Mouse (Mus musculus) midbrain, postnatal 0 days (tissue): ENCODE measurements around the gene Ipmk. TPM values are rescaled to one million over a fixed set of nuclear protein-coding genes. Genes with fewer than 3 reads are reported as not detected.
A peak's percentile ranks its signal among the peaks of the same experiment; 100 is the strongest.

Experiments
- ATAC-seq: fragments of 200-750 bp; cut with Nextera tagmentation; 2 replicates; pipeline ENCODE4 v1.8.0; 2017; ENCODE audit warnings: moderate number of reproducible peaks, mild to moderate bottlenecking, moderate TSS enrichment, moderate library complexity; ENCODE audit not compliant: low FRiP score
- DNase-seq: peaks from one replicate; pipeline ENCODE4 v3.0.0-alpha.2; 2015; ENCODE audit warnings: low spot score
- H3K27ac ChIP-seq: fragments of 300-500 bp; sonication (generic); 2 replicates; pipeline ENCODE4 v1.5.1; 2014; ENCODE audit warnings: low read depth, mild to moderate bottlenecking, low read length, mixed read lengths
- H3K27me3 ChIP-seq: fragments of 300-500 bp; sonication (generic); 2 replicates; pipeline ENCODE4 v1.6.1; 2014; ENCODE audit warnings: low read length, control low read depth, mixed read lengths; ENCODE audit not compliant: insufficient read depth
- H3K36me3 ChIP-seq: fragments of 300-500 bp; sonication (generic); 2 replicates; pipeline ENCODE4 v1.6.1; 2014; ENCODE audit warnings: low read length, control low read depth, mixed read lengths; ENCODE audit not compliant: insufficient read depth
- H3K4me1 ChIP-seq: fragments of 300-500 bp; sonication (generic); 2 replicates; pipeline ENCODE4 v1.6.1; 2014; ENCODE audit warnings: mild to moderate bottlenecking, control low read depth, antibody characterized with exemption, low read length, mixed read lengths; ENCODE audit not compliant: insufficient read depth
- H3K4me2 ChIP-seq: fragments of 300-500 bp; sonication (generic); 2 replicates; pipeline ENCODE4 v1.6.1; 2014; ENCODE audit warnings: low read depth, mild to moderate bottlenecking, low read length, mixed read lengths; ENCODE audit not compliant: poor library complexity, severe bottlenecking
- H3K4me3 ChIP-seq: fragments of 300-500 bp; sonication (generic); 2 replicates; pipeline ENCODE4 v1.5.1; 2014; ENCODE audit warnings: low read depth, mild to moderate bottlenecking, low read length, moderate library complexity
- H3K9ac ChIP-seq: fragments of 300-500 bp; sonication (generic); replicated peaks from 2 replicates; pipeline ENCODE4 v1.6.1; 2014; ENCODE audit warnings: mild to moderate bottlenecking, low read length, moderate library complexity, mixed read lengths; ENCODE audit not compliant: poor library complexity, severe bottlenecking
- H3K9me3 ChIP-seq: fragments of 300-500 bp; sonication (generic); 2 replicates; pipeline ENCODE4 v1.6.1; 2016; ENCODE audit warnings: low read length, control low read depth
- CTCF ChIP-seq: IDR thresholded peaks from 2 replicates; pipeline ENCODE4 v1.5.1; 2016; ENCODE audit warnings: antibody characterized with exemption, mild to moderate bottlenecking
- WGBS: fragments of 180-500 bp; shearing (Covaris S2); extraction: QIAGEN DNeasy Blood & Tissue Kit; methylation state at CpG from one replicate; pipeline ENCODE4 v1.1.7; 2014; 5-methylcytosine and 5-hydroxymethylcytosine counted together
- polyA plus RNA-seq: library from polyadenylated mRNA; unstranded; fragments of >200 nt; fragmentation: Nextera tagmentation; extraction: Ambion mirVana; gene quantifications from 2 replicates; pipeline ENCODE4 v1.2.1, GENCODE M21; 2015
- total RNA-seq: library from RNA; depleted of rRNA; stranded (reverse); fragments of >200 nt; gene quantifications from 2 replicates; pipeline ENCODE4 v1.2.3, GENCODE M21; 2014

The Ipmk gene
- total and polyA plus RNA-seq, 2 experiments from 2014 or later = 14.6 to 21.7 TPM

DNA sequence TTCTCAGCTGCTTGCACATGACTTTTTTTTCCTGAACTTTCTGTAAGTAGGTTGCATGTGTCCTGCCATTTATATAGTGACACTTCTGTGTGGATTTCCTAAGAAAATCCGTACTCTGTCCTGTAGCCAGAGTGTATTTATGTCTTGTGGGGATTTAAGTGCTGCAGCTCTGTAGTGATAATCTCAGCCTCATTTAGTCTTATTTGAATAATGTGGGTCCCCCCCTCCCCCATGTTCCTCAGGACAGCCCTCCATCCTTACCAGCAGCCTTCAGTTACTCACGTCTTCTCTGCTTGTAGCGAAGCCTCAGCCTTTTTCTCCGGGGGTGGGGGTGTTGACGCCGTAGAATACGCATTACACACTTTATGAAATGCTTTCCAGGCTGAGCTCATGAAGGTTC is 3.7 kb downstream of the Ipmk start:
- no peaks in the 10 kb centered on the region for H3K27me3 ChIP-seq
- DNase-seq (no peak), ATAC-seq (no peak)
- no peak overlapping the region for H3K4me3 ChIP-seq
- H3K36me3 ChIP-seq = peaks cover 2% of the 10 kb centered on the region; the same call in 1 of the 2 replicates
- WGBS = 94% methylated on average over 7 of the region's 7 CpGs
- no peak overlapping the region for H3K27ac ChIP-seq
- peaks cover 6% of the 10 kb centered on the region; the same call in 1 of the 2 replicates for H3K4me1 ChIP-seq
- H3K4me2 ChIP-seq = no peak overlapping the region
- 0 out of 2 replicates have a peak overlapping the region, but pooled peaks have one; percentile 8 for H3K9ac ChIP-seq
- no peaks in the 10 kb centered on the region for H3K9me3 ChIP-seq
- TF ChIP-seq CTCF = no peak

- H3K9ac ChIP-seq = no peak overlapping the region
- no peak overlapping the region for H3K27ac ChIP-seq
- H3K4me2 ChIP-seq = no peak overlapping the region
- H3K36me3 ChIP-seq = peaks cover 2% of the 10 kb centered on the region; the same call in 1 of the 2 replicates
- H3K4me1 ChIP-seq = peaks cover 4% of the 10 kb centered on the region; the same call in 1 of the 2 replicates
- TF ChIP-seq CTCF = no peak
- no peak for DNase-seq
- no peak overlapping the region for H3K4me3 ChIP-seq
- no peaks in the 10 kb centered on the region for H3K9me3 ChIP-seq
- no peak for ATAC-seq
- 86% methylated on average over 9 of the region's 9 CpGs for WGBS
- H3K27me3 ChIP-seq = no peaks in the 10 kb centered on the region
Observed at GRCm38 (mm10) chr10:71353850-71354249, 6.3 kb downstream of the Ipmk start.

DNA sequence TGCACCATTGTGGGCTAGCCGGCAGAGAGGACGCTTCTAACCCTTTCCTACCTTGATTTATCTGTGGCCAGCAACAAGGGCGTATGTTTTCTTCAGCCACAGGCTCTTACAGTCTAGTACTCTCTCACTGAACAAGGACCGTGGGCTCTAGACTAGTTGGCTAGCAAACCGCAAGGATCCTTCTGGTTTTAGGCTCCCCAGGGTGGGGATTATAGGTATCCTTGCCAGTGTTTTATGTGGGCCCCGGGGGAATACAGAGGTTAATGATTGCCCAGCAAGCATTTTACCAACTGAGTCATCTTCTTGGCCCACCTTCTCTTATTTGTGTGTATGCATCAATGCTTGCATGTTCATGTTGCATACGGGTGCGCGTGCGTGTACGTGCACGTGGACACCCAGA is 7.4 kb downstream of the Ipmk start:
- Histone ChIP-seq H3K27ac (no peak overlapping the region), H3K9ac (no peak overlapping the region), H3K36me3 (peaks cover 2% of the 10 kb centered on the region; the same call in 1 of the 2 replicates), H3K27me3 (no peaks in the 10 kb centered on the region), H3K4me3 (no peak overlapping the region), H3K4me2 (no peak overlapping the region), H3K4me1 (no peaks in the 10 kb centered on the region), H3K9me3 (no peaks in the 10 kb centered on the region)
- DNase-seq = no peak
- TF ChIP-seq CTCF = no peak
- no peak for ATAC-seq
- 89% methylated on average over 12 of the region's 12 CpGs for WGBS

GRCm38 (mm10) chr10:71361044-71361443 is 13.5 kb downstream of the Ipmk start:
- Histone ChIP-seq H3K4me3 (no peak overlapping the region), H3K9me3 (no peaks in the 10 kb centered on the region), H3K36me3 (peaks cover 11% of the 10 kb centered on the region), H3K27ac (no peak overlapping the region), H3K4me1 (peaks cover 5% of the 10 kb centered on the region; the same call in 1 of the 2 replicates), H3K9ac (no peak overlapping the region), H3K27me3 (no peaks in the 10 kb centered on the region), H3K4me2 (no peak overlapping the region)
- 67% methylated on average over 7 of the region's 7 CpGs for WGBS
- ATAC-seq = no peak
- TF ChIP-seq CTCF = no peak
- no peak for DNase-seq

DNA sequence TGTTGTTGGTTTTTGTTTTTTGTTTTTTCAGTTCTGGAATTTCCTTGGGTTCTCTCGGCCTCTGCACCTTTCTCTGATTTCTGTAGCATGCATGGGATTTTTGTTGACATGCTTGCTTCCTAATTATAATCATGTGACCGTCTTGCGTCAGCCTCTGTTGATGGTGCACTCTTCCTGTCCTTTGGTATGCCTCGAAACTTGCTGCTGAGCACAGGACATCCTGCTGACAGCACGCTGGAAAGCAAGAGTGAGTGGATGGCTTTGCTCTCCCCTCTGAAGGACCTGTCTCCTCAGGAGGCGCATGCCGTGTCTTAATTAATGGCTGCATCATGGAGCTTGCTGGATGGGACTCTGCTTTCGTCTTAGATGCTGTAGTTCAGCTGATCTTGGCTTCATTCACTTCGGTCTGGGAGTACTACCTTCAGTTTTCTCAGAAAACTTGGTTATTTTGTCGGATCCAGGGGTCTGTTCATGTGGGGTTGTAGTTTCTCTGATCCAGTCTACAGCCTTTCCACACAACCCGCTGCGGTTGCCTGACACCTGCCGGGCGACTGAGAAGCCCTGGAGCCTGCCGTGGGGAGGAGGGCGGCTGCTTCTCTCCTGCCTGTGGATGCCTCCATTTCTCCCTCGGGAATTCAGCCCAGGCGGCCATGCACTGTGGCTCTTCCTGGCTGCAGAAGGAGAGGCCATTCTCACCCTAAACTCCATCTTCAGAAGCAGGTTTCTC is 14.4 kb downstream of the Ipmk start:
- peaks cover 5% of the 10 kb centered on the region; the same call in 1 of the 2 replicates for H3K4me1 ChIP-seq
- DNase-seq (no peak), ATAC-seq (no peak)
- H3K27ac ChIP-seq = no peak overlapping the region
- peaks cover 13% of the 10 kb centered on the region; the same call in 1 of the 2 replicates for H3K36me3 ChIP-seq
- no peak for TF ChIP-seq CTCF
- H3K9me3 ChIP-seq = no peaks in the 10 kb centered on the region
- no peak overlapping the region; the same call in 1 of the 2 replicates for H3K9ac ChIP-seq
- H3K4me3 ChIP-seq = no peak overlapping the region
- H3K27me3 ChIP-seq = no peaks in the 10 kb centered on the region
- peak overlapping the region; percentile 36 for H3K4me2 ChIP-seq
- WGBS = 16% methylated on average over 18 of the region's 18 CpGs

DNA sequence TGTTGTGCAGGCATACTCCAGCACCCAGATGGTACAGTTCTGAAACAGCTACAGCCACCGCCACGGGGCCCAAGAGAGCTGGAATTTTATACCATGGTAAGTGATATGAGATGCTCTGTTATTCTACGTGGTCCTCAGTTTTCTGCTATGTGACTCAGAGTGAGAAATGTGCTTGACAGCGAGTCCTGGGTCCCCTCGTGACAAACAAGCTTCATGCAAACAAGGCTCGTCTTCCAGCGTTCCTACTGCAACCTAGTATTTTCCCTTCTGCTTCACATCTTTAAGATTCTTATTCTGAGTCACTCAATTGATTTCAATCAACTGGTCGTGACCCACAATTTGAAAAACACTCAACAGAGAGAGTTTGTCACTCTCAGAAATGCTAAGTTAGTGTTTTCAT is 15.9 kb downstream of the Ipmk start:
- no peak overlapping the region for H3K27ac ChIP-seq
- TF ChIP-seq CTCF = no peak
- no peaks in the 10 kb centered on the region for H3K27me3 ChIP-seq
- H3K4me3 ChIP-seq = no peak overlapping the region
- H3K9ac ChIP-seq = no peak overlapping the region
- no peaks in the 10 kb centered on the region for H3K9me3 ChIP-seq
- peaks cover 18% of the 10 kb centered on the region; the same call in 1 of the 2 replicates for H3K36me3 ChIP-seq
- H3K4me1 ChIP-seq = peaks cover 5% of the 10 kb centered on the region; the same call in 1 of the 2 replicates
- DNase-seq = no peak
- WGBS = 85% methylated on average over 8 of the region's 8 CpGs
- no peak for ATAC-seq
- H3K4me2 ChIP-seq = no peak overlapping the region
